15 mouse cellular contexts compared by ENCODE assay signal in the genomic region with DNA sequence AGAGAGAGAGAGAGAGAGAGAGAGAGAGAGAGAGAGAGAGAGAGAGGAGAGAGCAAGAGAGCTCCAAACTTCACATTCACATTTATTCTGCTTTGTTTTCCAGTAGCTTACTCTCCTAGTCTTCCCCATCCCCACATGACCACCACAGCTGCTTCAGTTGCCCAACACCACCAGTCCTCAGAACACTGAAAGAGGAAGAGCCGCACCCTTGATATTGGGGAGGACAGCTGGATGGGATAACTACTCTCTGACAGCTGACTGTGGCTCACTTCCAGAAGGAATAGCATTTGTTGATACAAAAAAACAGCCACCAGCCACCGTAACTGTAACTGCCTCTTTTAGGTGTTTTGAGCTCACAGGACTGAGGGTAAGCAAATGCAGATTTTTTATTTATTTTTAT.
DNase-seq lines count a peak whose midpoint lies in the region; ATAC-seq and TF ChIP-seq lines count a peak whose summit lies in the region.
"Had no signal": no experiment of that assay in that cellular context is flagged by ENCODE, and none has a peak within 500 bp of the region (broad histone marks: within the 10 kb centered on the region; RNA-seq: fewer than 3 reads in every experiment).

No protein-coding gene starts in this region.

- no peak overlapping the region for H3K27ac ChIP-seq in heart, embryonic 10.5 days
- no peak overlapping the region for H3K27ac ChIP-seq in liver, postnatal 0 days (ENCODE audit: low read depth)
- H3K27ac ChIP-seq: heart, embryonic 15.5 days; limb, embryonic 12.5 days; macrophage had no signal

- no peaks in the 10 kb centered on the region for H3K36me3 ChIP-seq in heart, embryonic 10.5 days
- H3K36me3 ChIP-seq in liver, postnatal 0 days (replicated peaks; ENCODE audit: insufficient read depth, low read length): no peaks in the 10 kb centered on the region
- H3K36me3 ChIP-seq: G1E; heart, embryonic 15.5 days; limb, embryonic 12.5 days had no signal

- intact Hi-C loops in heart, postnatal 25 days (cut with DNase I): no loop called here

- no peaks in the 10 kb centered on the region for H3K27me3 ChIP-seq in heart, embryonic 10.5 days (ENCODE audit: insufficient read depth, poor library complexity, severe bottlenecking)
- H3K27me3 ChIP-seq in liver, postnatal 0 days (ENCODE audit: insufficient read depth, low read length): no peaks in the 10 kb centered on the region
- H3K27me3 ChIP-seq: heart, embryonic 15.5 days; limb, embryonic 12.5 days had no signal

- no peak for TF ChIP-seq CTCF in liver, postnatal 0 days (IDR thresholded peaks at IDR 0.05; ENCODE audit: low read depth)

- H3K4me1 ChIP-seq in heart, embryonic 10.5 days: no peaks in the 10 kb centered on the region
- H3K4me1 ChIP-seq in liver, postnatal 0 days (ENCODE audit: insufficient read depth): no peaks in the 10 kb centered on the region
- H3K4me1 ChIP-seq: heart, embryonic 15.5 days; limb, embryonic 12.5 days had no signal

- TF ChIP-seq EP300 in liver, postnatal 0 days (IDR thresholded peaks at IDR 0.05; ENCODE audit: low read depth): no peak

- 65% methylated on average over 2 of the region's 2 CpGs for WGBS in heart, embryonic 10.5 days
- WGBS in liver, postnatal 0 days (ENCODE audit: insufficient replicate concordance): 58% methylated on average over 2 of the region's 2 CpGs

- peak; percentile 98 for DNase-seq in heart, adult 11 months
- DNase-seq in heart, embryonic 10.5 days (ENCODE audit: low spot score): no peak
- DNase-seq in heart, postnatal 25 days (ENCODE audit: low spot score): peak; percentile 6
- DNase-seq in lung, postnatal 25 days (ENCODE audit: low spot score): peak; percentile 38
- DNase-seq in layer of hippocampus, adult 11-12 months (ENCODE audit: low spot score): no peak
- no peak for DNase-seq in thymus, postnatal 25 days
- DNase-seq in liver, postnatal 0 days: no peak
- DNase-seq: adrenal gland, postnatal 10 days; cerebellum, adult 9-10 months; retina, postnatal 1 day had no signal

- H3K4me2 ChIP-seq in liver, postnatal 0 days (ENCODE audit: low read depth, low read length): no peak overlapping the region
- H3K4me2 ChIP-seq: heart, embryonic 15.5 days; limb, embryonic 12.5 days had no signal

- no peak overlapping the region for H3K9ac ChIP-seq in liver, postnatal 0 days (replicated peaks)
- H3K9ac ChIP-seq: heart, embryonic 15.5 days; limb, embryonic 12.5 days had no signal

- H3K4me3 ChIP-seq in heart, embryonic 10.5 days: no peak overlapping the region
- no peak overlapping the region for H3K4me3 ChIP-seq in liver, postnatal 0 days (ENCODE audit: low read depth, low read length)
- H3K4me3 ChIP-seq: heart, embryonic 15.5 days; limb, embryonic 12.5 days had no signal

- ATAC-seq in common myeloid progenitor, adult 5-6 weeks (replicated peaks; ENCODE audit: low read depth, poor library complexity, severe bottlenecking): peak; percentile 65
- ATAC-seq in liver, postnatal 0 days: no peak

- no peaks in the 10 kb centered on the region for H3K9me3 ChIP-seq in heart, embryonic 10.5 days
- 0 out of 2 replicates have a peak, but pooled peaks cover 2% of the 10 kb centered on the region for H3K9me3 ChIP-seq in liver, postnatal 0 days (ENCODE audit: low read length)
- H3K9me3 ChIP-seq: G1E; heart, embryonic 15.5 days; limb, embryonic 12.5 days had no signal

Comparison
In these comparisons a context has a peak if more than half of its experiments do, and no peak if none do; other contexts are left out.
1. DNase-seq: peak in heart, adult 11 months (single experiment), heart, postnatal 25 days (single experiment) and lung, postnatal 25 days (single experiment); none in heart, embryonic 10.5 days (single experiment), layer of hippocampus, adult 11-12 months (single experiment), thymus, postnatal 25 days (single experiment) and liver, postnatal 0 days (single experiment).